Mouse (Mus musculus) olfactory bulb, adult 2 months (tissue): ENCODE results near the gene Slc35b1. TPM values are rescaled to one million over a fixed set of nuclear protein-coding genes. Genes with fewer than 3 reads are reported as not detected.
A peak's percentile ranks its signal among the peaks of the same experiment; 100 is the strongest.

ENCODE experiments used
- H3K27ac ChIP-seq: fragments of 200-500 bp; 2 replicates; pipeline ENCODE4 v1.5.1; 2012; ENCODE audit warnings: low read depth, low read length; ENCODE audit not compliant: insufficient read depth
- H3K4me1 ChIP-seq: fragments of 200-500 bp; 2 replicates; pipeline ENCODE4 v1.6.1; 2012; ENCODE audit warnings: low read length; ENCODE audit not compliant: control insufficient read depth, insufficient read depth
- H3K4me3 ChIP-seq: fragments of 200-500 bp; 2 replicates; pipeline ENCODE4 v1.5.1; 2012; ENCODE audit warnings: mild to moderate bottlenecking, low read depth, low read length, moderate library complexity; ENCODE audit not compliant: insufficient read depth
- CTCF ChIP-seq: fragments of 200-500 bp; IDR thresholded peaks from 2 replicates; pipeline ENCODE4 v1.5.1; 2012; ENCODE audit warnings: low read depth, mild to moderate bottlenecking, low read length, moderate library complexity; ENCODE audit not compliant: insufficient read depth
- POLR2A ChIP-seq: fragments of 200-500 bp; IDR thresholded peaks from 2 replicates; pipeline ENCODE4 v1.6.1; 2012; ENCODE audit warnings: mild to moderate bottlenecking, low read depth, low read length, moderate library complexity; ENCODE audit not compliant: insufficient read depth
- WGBS: fragments of 180-500 bp; shearing (Covaris S2); methylation state at CpG from one replicate; pipeline ENCODE4 v1.1.7; 2018; 5-methylcytosine and 5-hydroxymethylcytosine counted together
- polyA plus RNA-seq: library from polyadenylated mRNA; stranded (reverse); fragments of >200 nt; gene quantifications from 2 replicates; pipeline ENCODE4 v1.2.4, GENCODE M21; 2012; ENCODE audit warnings: low replicate concordance; ENCODE audit not compliant: missing spikeins, insufficient read depth, insufficient read length

The Slc35b1 gene
- polyA plus RNA-seq, 1 experiment = not detected

DNA sequence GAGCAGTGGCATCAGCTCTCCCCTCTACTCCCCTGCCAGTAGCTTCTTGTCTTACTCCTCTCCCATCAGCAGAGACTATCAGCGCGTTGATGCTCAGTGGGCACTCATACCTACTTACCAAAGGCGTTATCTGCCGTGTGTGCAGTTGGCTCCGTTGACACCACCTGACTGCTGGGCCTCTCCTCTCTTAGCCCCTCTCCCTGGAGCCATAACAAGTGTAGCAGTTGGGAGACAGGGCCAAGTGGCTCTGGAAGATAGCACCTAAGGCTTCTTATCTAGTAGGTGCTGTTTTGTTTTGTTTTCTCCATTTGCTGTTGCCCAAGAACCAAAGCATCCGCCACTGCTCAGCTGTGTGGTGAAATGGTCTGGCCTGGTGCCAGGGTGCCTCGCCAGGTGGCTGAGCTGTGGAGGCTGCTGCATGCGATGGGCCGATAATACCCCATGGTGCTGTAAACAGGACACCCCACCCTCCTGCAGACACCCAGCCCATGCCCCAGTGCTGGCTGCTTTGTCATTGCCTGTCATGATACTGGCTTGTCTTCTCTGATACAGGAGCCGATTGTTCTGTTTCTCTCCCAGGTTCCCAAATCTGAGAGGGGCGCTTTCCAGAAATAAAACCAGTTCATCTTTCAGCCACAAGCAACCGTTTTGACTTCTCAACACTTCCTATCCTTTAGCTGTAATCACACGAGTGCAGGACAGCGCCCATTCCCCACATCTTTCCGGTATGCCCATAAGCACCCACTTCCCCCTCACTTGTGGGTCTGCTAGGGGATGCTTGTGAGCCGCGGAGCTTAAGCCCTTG lies 27.8 kb upstream of the Slc35b1 start:
- no peak overlapping the region for H3K4me3 ChIP-seq
- H3K4me1 ChIP-seq = peaks cover 28% of the 10 kb centered on the region
- H3K27ac ChIP-seq = peak overlapping the region; percentile 43; the same call in 1 of the 2 replicates
- 65% methylated on average over 17 of the region's 17 CpGs for WGBS
- no peak for TF ChIP-seq CTCF
- no peak for TF ChIP-seq POLR2A

DNA sequence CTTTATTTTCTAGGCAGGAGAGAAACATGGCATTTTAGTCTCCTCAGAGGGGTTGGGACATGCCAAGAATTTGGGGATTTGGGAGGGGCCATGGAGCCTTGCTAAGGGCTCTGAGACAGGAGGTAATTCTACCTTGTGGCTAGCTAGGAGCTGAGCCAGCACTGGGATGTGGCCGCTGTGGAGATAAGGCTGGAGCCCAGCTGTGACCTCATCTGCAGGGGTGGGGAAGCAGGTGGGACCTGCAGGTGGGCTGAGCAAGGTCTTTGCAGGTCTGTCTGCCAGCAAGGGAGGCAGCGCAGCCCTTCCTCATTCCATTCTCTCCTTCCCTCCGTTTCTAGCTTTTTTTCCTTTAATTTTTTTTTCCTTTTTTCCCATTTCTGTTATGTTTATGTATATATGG lies 26.2 kb upstream of the Slc35b1 start:
- WGBS = 73% methylated on average over 3 of the region's 3 CpGs

DNA sequence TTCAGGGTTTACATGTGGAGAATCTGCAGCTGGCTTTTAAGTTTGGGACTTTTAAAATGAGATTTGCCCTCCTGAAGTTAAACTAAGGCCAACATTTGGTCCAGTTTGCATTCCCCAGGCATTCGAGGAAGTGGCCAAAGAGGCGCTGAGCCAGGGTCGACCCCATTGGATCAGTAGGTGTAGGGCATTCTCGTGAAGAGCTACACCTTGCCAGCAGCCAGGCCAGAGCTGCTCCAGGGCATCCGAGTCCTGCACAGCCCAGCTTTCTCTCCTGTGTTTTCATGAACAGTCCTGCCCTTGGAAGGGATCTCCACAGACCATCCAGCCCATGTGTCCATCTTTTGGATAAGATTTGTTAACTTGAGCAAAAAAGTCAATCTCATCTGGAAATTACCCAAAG lies 20.1 kb upstream of the Slc35b1 start:
- H3K27ac ChIP-seq = no peak overlapping the region
- WGBS = 84% methylated on average over 5 of the region's 5 CpGs
- peaks cover 29% of the 10 kb centered on the region for H3K4me1 ChIP-seq
- TF ChIP-seq CTCF = no peak
- TF ChIP-seq POLR2A = no peak
- H3K4me3 ChIP-seq = no peak overlapping the region

More for the DNA sequence above, 26.2 kb upstream of the Slc35b1 start:
- TF ChIP-seq POLR2A = no peak
- no peak for TF ChIP-seq CTCF
- Histone ChIP-seq H3K4me3 (no peak overlapping the region), H3K4me1 (peaks cover 28% of the 10 kb centered on the region), H3K27ac (no peak overlapping the region)

- Histone ChIP-seq H3K4me3 (no peak overlapping the region), H3K4me1 (peaks cover 39% of the 10 kb centered on the region), H3K27ac (peak overlapping the region; percentile 52)
- TF ChIP-seq POLR2A (no peak), CTCF (no peak)
- WGBS = 41% methylated on average over 10 of the region's 10 CpGs
Observed at GRCm38 (mm10) chr11:95365596-95365995, 18.9 kb upstream of the Slc35b1 start.

DNA sequence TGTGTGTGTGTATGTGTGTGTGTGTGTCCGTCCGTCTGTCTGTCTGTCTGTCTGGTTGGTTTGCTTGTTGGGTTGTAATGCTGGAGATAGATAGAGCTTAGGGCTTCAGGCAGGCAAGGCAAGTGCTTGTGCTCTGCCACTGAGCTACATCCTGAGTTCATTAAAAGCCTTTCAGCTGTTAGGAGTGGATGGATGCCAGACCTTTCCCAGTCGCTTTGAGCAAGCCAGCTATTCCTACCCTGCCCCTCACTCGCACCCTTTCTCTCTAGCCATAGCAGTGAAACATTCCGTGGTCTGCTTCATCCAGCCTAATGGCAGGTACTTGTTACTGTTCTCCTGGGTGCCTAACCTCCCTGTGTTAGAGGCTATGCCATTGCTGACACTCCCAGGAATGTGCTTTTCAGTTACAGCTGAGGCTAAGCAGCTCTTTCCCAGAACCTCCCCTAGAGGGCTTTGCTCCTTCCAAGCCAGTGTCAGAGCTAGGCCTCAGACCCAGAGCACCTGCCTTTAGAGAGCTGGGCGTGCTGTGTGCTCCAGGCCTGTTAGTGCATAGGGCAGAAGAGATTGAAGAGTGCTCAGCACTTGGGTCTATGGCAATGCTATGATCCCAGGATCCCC lies 18.1 kb upstream of the Slc35b1 start:
- H3K4me3 ChIP-seq = no peak overlapping the region
- peaks cover 41% of the 10 kb centered on the region for H3K4me1 ChIP-seq
- H3K27ac ChIP-seq = no peak overlapping the region
- TF ChIP-seq CTCF (no peak), POLR2A (no peak)
- 73% methylated on average over 6 of the region's 6 CpGs for WGBS

GRCm38 (mm10) chr11:95367011-95367735 lies 17.3 kb upstream of the Slc35b1 start:
- TF ChIP-seq CTCF = no peak
- TF ChIP-seq POLR2A = no peak
- H3K4me3 ChIP-seq = no peak overlapping the region
- 82% methylated on average over 8 of the region's 8 CpGs for WGBS
- H3K27ac ChIP-seq = no peak overlapping the region
- H3K4me1 ChIP-seq = peaks cover 41% of the 10 kb centered on the region

DNA sequence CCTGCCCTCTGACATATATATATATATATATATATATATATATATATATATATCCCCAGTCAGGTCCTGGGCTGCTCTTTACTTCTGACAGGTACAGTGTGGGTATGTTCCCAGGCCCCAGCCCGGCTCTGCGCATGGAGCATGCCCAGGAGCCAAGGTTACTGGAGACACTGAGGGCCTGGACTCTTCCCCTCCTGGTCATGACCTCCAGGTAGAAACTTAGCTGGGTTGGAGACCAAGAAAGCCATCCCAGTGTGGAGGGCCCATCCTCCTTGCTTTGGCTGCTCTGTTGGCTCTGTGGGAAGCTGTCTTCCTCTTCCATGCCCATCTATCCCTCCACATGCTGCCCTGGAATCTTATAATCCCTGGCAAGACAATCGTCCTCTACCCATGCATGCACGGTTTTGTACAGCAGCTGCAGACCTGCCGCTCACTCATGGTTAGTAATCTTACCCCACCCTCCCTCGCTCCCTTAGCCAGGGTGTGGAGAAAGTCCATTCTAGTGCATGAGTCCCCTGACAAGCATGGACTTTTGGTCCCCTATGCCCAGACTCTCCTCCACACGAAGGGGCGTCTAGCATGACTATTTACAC lies 16.2 kb upstream of the Slc35b1 start:
- TF ChIP-seq CTCF (no peak), POLR2A (no peak)
- Histone ChIP-seq H3K4me1 (peaks cover 41% of the 10 kb centered on the region), H3K4me3 (no peak overlapping the region), H3K27ac (no peak overlapping the region)
- WGBS = 94% methylated on average over 8 of the region's 8 CpGs

DNA sequence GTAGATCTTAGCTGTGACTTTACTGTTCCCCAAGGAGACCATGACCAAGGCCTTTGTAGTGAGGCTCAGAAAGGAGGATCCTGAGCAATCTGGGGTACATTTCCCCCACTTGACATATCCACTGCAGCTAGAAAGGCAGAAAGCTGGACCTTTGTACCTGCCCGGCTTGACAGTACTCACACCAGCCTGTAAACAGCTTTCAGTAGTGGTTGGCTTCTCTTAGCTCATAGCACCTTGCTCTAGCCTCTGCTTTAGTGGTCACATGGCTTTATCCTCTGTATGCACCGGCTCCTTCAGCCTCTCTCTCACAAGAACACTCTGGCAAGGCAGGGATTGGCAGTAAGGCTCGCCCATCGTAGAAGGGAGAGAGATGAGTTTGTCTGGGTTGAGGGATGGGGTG lies 15.6 kb upstream of the Slc35b1 start:
- 89% methylated on average over 4 of the region's 4 CpGs for WGBS
- TF ChIP-seq POLR2A = no peak
- TF ChIP-seq CTCF = no peak
- Histone ChIP-seq H3K4me3 (no peak overlapping the region), H3K27ac (no peak overlapping the region), H3K4me1 (peaks cover 41% of the 10 kb centered on the region)
